Mouse (Mus musculus) E14TG2a.4 (cell line): ENCODE data around the gene Lrp3.

Experiments used
- H3K27me3 ChIP-seq: 2 replicates; pipeline ENCODE4 v1.6.1; 2014; ENCODE audit warnings: low read length, control low read depth; ENCODE audit not compliant: insufficient read depth
- H3K36me3 ChIP-seq: 2 replicates; pipeline ENCODE4 v1.6.1; 2014; ENCODE audit warnings: low read length, control low read depth; ENCODE audit not compliant: insufficient read depth
- H3K4me1 ChIP-seq: replicated peaks from 2 replicates; pipeline ENCODE4 v1.6.1; 2014; ENCODE audit warnings: low read depth, low read length, control low read depth
- H3K4me3 ChIP-seq: replicated peaks from 2 replicates; pipeline ENCODE4 v1.5.1; 2014; ENCODE audit warnings: mild to moderate bottlenecking, low read length
- H3K9me3 ChIP-seq: 2 replicates; pipeline ENCODE4 v1.6.1; 2014; ENCODE audit warnings: low read length, control low read depth
- CTCF ChIP-seq: conservative IDR thresholded peaks from 2 replicates; pipeline ENCODE4 v1.5.1; 2014; ENCODE audit warnings: low read length
- NANOG ChIP-seq: IDR thresholded peaks from 2 replicates; pipeline ENCODE4 v1.6.1; 2014; ENCODE audit warnings: borderline replicate concordance, low read length, mixed read lengths
- POU5F1 ChIP-seq: IDR thresholded peaks from 2 replicates; pipeline ENCODE4 v1.6.1; 2014; ENCODE audit warnings: low read length, borderline replicate concordance

Lrp3 gene

DNA sequence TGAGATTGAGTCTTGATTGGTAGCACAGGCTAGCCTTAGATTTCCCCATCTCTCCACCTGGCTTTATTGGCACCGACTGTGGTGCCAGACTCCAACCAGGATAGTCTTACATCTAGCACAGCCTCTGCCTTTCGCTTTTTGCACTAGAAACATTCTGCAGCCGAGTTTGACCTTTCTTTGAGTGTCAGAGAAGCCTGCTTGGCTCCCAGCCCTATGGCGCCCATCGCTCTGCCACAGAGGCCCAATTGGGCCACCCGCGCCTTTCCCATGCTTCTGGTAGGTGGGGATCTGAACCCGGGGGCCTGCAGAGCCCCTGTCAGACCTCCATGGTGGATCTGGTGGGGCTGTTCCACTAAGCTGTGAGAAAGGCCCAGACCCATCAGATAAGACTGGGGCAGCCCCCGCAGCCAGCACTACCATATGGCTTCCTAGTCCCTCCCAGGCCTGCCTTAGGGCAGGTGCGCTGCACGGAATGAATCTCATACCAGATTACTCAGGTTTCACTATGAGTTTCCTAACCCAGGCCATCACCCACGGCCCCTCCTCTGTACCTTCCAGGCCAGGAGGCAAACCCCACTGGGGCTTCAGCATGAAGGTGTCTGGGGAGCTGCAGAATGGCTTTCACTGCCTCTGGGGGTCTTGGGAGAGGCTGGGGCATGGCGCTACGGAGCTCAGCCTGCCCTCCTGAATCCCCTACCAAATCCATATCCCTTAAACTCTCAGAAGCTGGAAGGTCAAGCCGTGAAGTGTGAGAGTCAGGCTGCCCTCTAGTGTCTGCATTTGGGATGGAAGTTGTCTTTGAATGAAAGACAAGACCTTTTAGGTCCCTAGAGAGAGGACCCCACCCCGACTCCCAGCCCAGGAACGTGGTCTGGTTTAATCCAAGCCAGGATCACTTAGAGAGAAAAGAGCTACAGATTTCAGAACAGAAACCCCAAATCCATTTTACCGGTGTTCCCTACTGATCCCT is 38.6 kb downstream of the Lrp3 start:
- Histone ChIP-seq H3K9me3 (no peaks in the 10 kb centered on the region), H3K4me3 (no peak overlapping the region; the same call in 1 of the 2 replicates), H3K4me1 (peaks cover 73% of the 10 kb centered on the region), H3K27me3 (peaks cover 41% of the 10 kb centered on the region), H3K36me3 (no peaks in the 10 kb centered on the region)
- TF ChIP-seq NANOG (no peak), CTCF (peak; percentile 49), POU5F1 (no peak)

DNA sequence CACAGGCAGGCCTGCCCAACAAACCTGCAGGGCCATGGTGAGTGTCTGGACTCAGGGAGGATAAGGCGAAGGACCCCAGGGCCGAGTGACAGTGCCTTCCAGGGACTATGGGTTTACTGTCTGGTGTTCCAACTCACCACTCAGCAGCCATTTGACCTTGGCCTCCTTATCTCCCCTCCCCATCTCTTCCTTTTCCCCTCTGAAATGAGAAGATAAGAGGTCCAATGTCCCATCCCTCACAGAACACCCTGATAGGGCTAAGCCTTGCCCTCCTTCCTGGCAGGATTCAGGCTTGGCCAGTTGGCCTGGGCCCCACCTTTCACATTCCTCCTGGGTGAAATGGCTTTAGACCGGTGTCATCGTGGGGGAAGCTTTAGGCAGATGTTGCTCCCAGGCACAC is 39.8 kb downstream of the Lrp3 start:
- H3K9me3 ChIP-seq, result no peaks in the 10 kb centered on the region
- peaks cover 49% of the 10 kb centered on the region for H3K27me3 ChIP-seq
- no peaks in the 10 kb centered on the region for H3K36me3 ChIP-seq
- peaks cover 79% of the 10 kb centered on the region for H3K4me1 ChIP-seq
- no peak overlapping the region for H3K4me3 ChIP-seq
- TF ChIP-seq NANOG (no peak), CTCF (no peak)

- 0 out of 2 replicates have a peak overlapping the region, but pooled peaks have one; percentile 10 for H3K4me3 ChIP-seq
- no peaks in the 10 kb centered on the region for H3K36me3 ChIP-seq
- no peaks in the 10 kb centered on the region for H3K9me3 ChIP-seq
- TF ChIP-seq POU5F1 (no peak), NANOG (no peak), CTCF (no peak)
- peaks cover 65% of the 10 kb centered on the region for H3K4me1 ChIP-seq
- peaks cover 52% of the 10 kb centered on the region for H3K27me3 ChIP-seq
These were observed 42.8 kb downstream of the Lrp3 start for GRCm38 (mm10) chr7:35172519-35172918.

- Histone ChIP-seq H3K27me3 (peaks cover 55% of the 10 kb centered on the region), H3K9me3 (no peaks in the 10 kb centered on the region), H3K36me3 (no peaks in the 10 kb centered on the region), H3K4me3 (0 out of 2 replicates have a peak overlapping the region, but pooled peaks have one; percentile 10), H3K4me1 (peaks cover 59% of the 10 kb centered on the region)
- TF ChIP-seq NANOG, result no peak
- TF ChIP-seq CTCF, result peak; percentile 31
These were observed 43.4 kb downstream of the Lrp3 start for GRCm38 (mm10) chr7:35171867-35172382.

- no peak overlapping the region for H3K4me3 ChIP-seq
- H3K36me3 ChIP-seq, result no peaks in the 10 kb centered on the region
- H3K9me3 ChIP-seq, result no peaks in the 10 kb centered on the region
- peaks cover 39% of the 10 kb centered on the region for H3K4me1 ChIP-seq
- H3K27me3 ChIP-seq, result peaks cover 57% of the 10 kb centered on the region
- TF ChIP-seq POU5F1 (no peak), CTCF (peak; percentile 90)
These were observed 46.0 kb downstream of the Lrp3 start for GRCm38 (mm10) chr7:35169341-35169740.

GRCm38 (mm10) chr7:35167925-35168324 is 47.4 kb downstream of the Lrp3 start:
- Histone ChIP-seq H3K9me3 (no peaks in the 10 kb centered on the region), H3K4me3 (no peak overlapping the region), H3K27me3 (peaks cover 59% of the 10 kb centered on the region), H3K4me1 (peaks cover 28% of the 10 kb centered on the region), H3K36me3 (no peaks in the 10 kb centered on the region)
- no peak for TF ChIP-seq POU5F1
- TF ChIP-seq NANOG, result no peak
- no peak for TF ChIP-seq CTCF

GRCm38 (mm10) chr7:35166988-35167387 is 48.3 kb downstream of the Lrp3 start:
- TF ChIP-seq CTCF, result no peak
- no peak for TF ChIP-seq POU5F1
- no peak for TF ChIP-seq NANOG
- no peaks in the 10 kb centered on the region for H3K36me3 ChIP-seq

DNA sequence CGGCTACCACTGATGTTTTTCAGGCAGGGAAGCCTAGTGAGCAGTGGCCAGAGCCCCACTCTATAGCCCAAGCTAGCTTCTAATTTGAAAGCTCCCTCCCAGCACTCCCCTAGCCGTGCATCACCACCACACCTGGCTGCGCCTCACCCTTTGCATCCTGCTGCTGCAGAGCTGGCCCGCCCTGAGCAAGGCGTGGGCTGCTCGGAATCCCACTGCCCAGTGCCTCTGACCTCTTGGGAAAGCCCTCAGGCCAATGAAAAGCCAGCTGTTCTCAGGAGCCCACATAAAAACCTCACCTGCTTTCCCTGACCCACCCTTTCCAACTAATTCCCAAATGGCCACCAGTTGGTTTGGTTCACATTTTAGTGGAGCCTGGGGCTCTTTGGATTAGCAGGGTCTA is 51.2 kb downstream of the Lrp3 start:
- Histone ChIP-seq H3K36me3 (no peaks in the 10 kb centered on the region), H3K9me3 (peaks cover 12% of the 10 kb centered on the region; the same call in 1 of the 2 replicates), H3K4me1 (peaks cover 4% of the 10 kb centered on the region), H3K4me3 (no peak overlapping the region), H3K27me3 (peaks cover 58% of the 10 kb centered on the region)
- TF ChIP-seq POU5F1 (no peak), NANOG (no peak), CTCF (no peak)

More at GRCm38 (mm10) chr7:35166988-35167387, 48.3 kb downstream of the Lrp3 start:
- Histone ChIP-seq H3K27me3 (peaks cover 61% of the 10 kb centered on the region), H3K4me3 (no peak overlapping the region), H3K4me1 (peaks cover 19% of the 10 kb centered on the region), H3K9me3 (no peaks in the 10 kb centered on the region)

DNA sequence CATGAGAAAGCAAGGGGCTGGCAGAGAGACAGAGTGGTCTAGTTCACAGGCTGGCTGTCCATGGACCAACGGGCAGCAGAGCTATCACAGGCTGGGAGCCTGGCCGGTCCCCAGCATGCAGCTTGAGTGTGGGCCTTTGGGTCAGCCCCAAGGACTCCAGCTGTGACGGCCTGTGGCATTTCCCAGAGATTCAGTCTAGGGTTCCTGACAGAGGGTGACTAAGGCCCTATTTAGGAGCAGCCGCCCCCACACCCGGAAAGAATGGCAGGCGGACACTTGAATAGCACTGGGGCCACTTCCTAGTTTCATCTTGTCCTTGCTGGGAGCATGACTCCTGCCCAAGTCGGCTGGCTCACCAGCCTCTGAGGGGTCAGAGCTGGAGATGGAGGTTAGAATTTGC is 51.7 kb downstream of the Lrp3 start:
- Histone ChIP-seq H3K27me3 (peaks cover 58% of the 10 kb centered on the region), H3K9me3 (peaks cover 12% of the 10 kb centered on the region; the same call in 1 of the 2 replicates), H3K36me3 (no peaks in the 10 kb centered on the region), H3K4me1 (peaks cover 3% of the 10 kb centered on the region), H3K4me3 (no peak overlapping the region)
- TF ChIP-seq CTCF, result no peak
- TF ChIP-seq NANOG, result no peak
